Mouse (Mus musculus) ES-Bruce4 (cell line): ENCODE measurements around the gene Vmac. TPM values are rescaled to one million over a fixed set of nuclear protein-coding genes. Genes with fewer than 3 reads are reported as not detected.

Experiments used
- H3K27ac ChIP-seq: 2 replicates; pipeline ENCODE4 v1.5.1; 2012; ENCODE audit warnings: low read length, inconsistent platforms; ENCODE audit not compliant: insufficient read depth
- H3K27me3 ChIP-seq: 2 replicates; pipeline ENCODE4 v1.6.1; 2012; ENCODE audit warnings: mild to moderate bottlenecking, low read length, inconsistent platforms; ENCODE audit not compliant: control insufficient read depth, poor library complexity, insufficient read depth, severe bottlenecking
- H3K36me3 ChIP-seq: 2 replicates; pipeline ENCODE4 v1.6.1; 2012; ENCODE audit warnings: inconsistent platforms, mild to moderate bottlenecking, low read length, moderate library complexity; ENCODE audit not compliant: control insufficient read depth, poor library complexity, insufficient read depth, severe bottlenecking
- H3K4me1 ChIP-seq: one replicate; pipeline ENCODE4 v1.8.1; 2011; ENCODE audit warnings: low read length; ENCODE audit not compliant: control insufficient read depth, insufficient read depth
- H3K4me3 ChIP-seq: 2 replicates; pipeline ENCODE4 v1.5.1; 2011; ENCODE audit warnings: low read depth, mild to moderate bottlenecking, low read length
- H3K9ac ChIP-seq: 2 replicates; pipeline ENCODE4 v1.6.1; 2012; ENCODE audit warnings: low read depth, mild to moderate bottlenecking, inconsistent platforms; ENCODE audit not compliant: poor library complexity, severe bottlenecking
- H3K9me3 ChIP-seq: replicated peaks from 2 replicates; pipeline ENCODE4 v1.6.1; 2012; ENCODE audit warnings: mild to moderate bottlenecking, low read length, inconsistent platforms; ENCODE audit not compliant: control insufficient read depth, poor library complexity, insufficient read depth, severe bottlenecking
- CTCF ChIP-seq: IDR thresholded peaks from one replicate; pipeline ENCODE4 v1.8.1; 2011; ENCODE audit warnings: low read depth, low read length
- EP300 ChIP-seq: IDR thresholded peaks from 2 replicates; pipeline ENCODE4 v1.6.1; 2011; ENCODE audit warnings: low read depth, low read length; ENCODE audit not compliant: insufficient read depth
- POLR2A ChIP-seq: IDR thresholded peaks from one replicate; pipeline ENCODE4 v1.8.1; 2011; ENCODE audit warnings: low read length; ENCODE audit not compliant: insufficient read depth
- polyA plus RNA-seq: library from polyadenylated mRNA; stranded (reverse); fragments of >200 nt; gene quantifications from 2 replicates; pipeline ENCODE4 v1.2.4, GENCODE M21; 2011; ENCODE audit warnings: low read depth; ENCODE audit not compliant: missing spikeins, insufficient read depth, insufficient read length

Gene Vmac
- polyA plus RNA-seq, 1 experiment = 23.2 TPM

DNA sequence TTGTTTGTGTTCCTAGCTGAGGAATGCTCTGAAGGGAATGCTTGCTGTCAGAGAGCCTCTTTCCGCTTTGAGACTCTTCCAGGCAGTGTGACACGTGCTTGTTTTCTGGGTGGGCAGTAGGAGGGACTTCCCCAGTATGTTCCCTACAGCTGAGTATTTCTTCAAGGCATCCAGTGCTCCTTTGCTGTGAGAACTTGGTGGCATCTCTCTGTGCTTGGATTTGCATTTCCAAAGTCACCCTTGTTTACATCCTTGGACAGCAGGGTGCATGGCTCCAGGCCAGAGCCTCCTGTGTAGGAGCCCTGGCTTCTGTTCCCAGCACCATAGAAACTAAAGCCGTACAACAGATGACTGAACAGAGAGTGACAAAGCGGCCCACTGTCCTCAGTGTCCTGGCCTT, 9.1 kb downstream of the Vmac start:
- TF ChIP-seq EP300 (peak; percentile 96), CTCF (no peak)
- no peak overlapping the region for H3K4me3 ChIP-seq
- H3K27me3 ChIP-seq = no peaks in the 10 kb centered on the region
- H3K36me3 ChIP-seq = peaks cover 48% of the 10 kb centered on the region
- peaks cover 13% of the 10 kb centered on the region for H3K4me1 ChIP-seq
- H3K9me3 ChIP-seq = no peaks in the 10 kb centered on the region
- peak overlapping the region; percentile 65 for H3K27ac ChIP-seq
- no peak overlapping the region for H3K9ac ChIP-seq

- Histone ChIP-seq H3K27me3 (no peaks in the 10 kb centered on the region), H3K9ac (no peak overlapping the region), H3K27ac (no peak overlapping the region; the same call in 1 of the 2 replicates), H3K36me3 (peaks cover 61% of the 10 kb centered on the region), H3K9me3 (no peaks in the 10 kb centered on the region), H3K4me3 (no peak overlapping the region), H3K4me1 (peaks cover 13% of the 10 kb centered on the region)
- TF ChIP-seq EP300 = no peak
- no peak for TF ChIP-seq CTCF
- TF ChIP-seq POLR2A = no peak
These were observed 11.3 kb downstream of the Vmac start for GRCm38 (mm10) chr17:56706515-56706914.

DNA sequence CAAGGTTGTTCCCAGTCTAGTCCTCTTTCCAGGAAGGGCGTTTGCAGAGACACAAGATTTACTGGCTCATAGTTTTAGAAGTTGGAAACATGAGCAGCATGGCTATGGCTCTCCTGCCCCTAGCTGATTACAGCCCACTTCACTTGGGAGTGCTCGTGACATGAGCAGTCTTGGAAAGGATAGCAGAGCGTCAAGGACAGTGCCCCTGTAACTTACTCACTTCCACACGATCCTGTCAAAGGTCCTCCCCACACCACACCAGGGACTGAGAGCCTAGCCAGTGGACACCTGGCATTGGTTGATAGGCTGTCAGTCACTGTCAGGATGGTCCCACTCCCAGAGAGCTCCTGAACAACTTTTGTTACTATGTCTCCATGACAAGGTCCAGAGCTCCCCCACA, 14.8 kb downstream of the Vmac start:
- Histone ChIP-seq H3K4me3 (no peak overlapping the region), H3K27ac (no peak overlapping the region), H3K9me3 (no peaks in the 10 kb centered on the region), H3K9ac (no peak overlapping the region), H3K36me3 (peaks cover 69% of the 10 kb centered on the region), H3K27me3 (no peaks in the 10 kb centered on the region), H3K4me1 (peaks cover 10% of the 10 kb centered on the region)
- no peak for TF ChIP-seq POLR2A
- no peak for TF ChIP-seq EP300
- no peak for TF ChIP-seq CTCF

DNA sequence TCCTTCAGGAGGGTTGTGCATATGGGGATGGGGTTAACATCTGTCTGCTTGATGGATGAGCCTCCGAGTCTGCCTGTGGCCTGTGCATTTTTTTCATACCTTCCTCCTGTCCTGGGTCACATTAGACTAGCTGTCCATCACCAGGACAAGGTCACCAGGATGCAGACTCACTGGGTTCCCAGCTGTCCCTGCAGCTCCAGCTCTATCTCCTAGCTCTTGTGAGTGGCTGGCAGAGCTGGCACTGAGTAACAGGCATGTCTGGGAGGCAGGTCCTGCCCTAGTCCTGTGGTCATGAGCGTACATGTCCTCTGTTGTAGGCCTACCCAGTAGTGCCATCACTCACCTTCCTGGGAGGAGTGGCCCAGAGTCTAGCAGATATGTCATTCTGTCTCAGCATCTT, 17.4 kb downstream of the Vmac start:
- no peak overlapping the region for H3K27ac ChIP-seq
- H3K4me1 ChIP-seq = no peaks in the 10 kb centered on the region
- no peak overlapping the region for H3K4me3 ChIP-seq
- no peaks in the 10 kb centered on the region for H3K27me3 ChIP-seq
- no peaks in the 10 kb centered on the region for H3K9me3 ChIP-seq
- no peak overlapping the region for H3K9ac ChIP-seq
- peaks cover 55% of the 10 kb centered on the region for H3K36me3 ChIP-seq
- TF ChIP-seq POLR2A (no peak), CTCF (no peak), EP300 (no peak)

DNA sequence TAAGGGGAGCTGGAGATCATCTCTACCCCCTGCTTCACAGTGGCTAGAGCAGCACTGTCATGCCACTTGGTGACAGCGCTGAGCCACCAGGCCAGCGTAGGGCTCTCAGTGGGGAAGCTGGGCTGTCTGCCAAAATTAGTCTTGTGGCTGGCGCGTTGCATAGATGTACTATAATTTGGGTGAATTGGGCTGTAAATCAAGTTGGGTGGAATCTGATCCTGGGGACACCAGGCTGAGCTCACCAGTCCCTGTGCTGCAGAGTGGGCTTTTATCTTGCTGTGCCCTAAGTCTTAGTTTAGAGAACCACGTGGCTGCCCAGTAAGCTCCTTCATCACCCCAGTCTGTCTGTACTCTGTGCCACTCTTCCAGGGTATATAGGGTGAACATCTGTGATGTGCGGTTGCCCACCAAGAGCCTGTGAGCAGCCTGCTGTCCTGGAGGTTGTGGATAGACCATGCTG, 23.9 kb downstream of the Vmac start:
- Histone ChIP-seq H3K27me3 (no peaks in the 10 kb centered on the region), H3K4me3 (no peak overlapping the region), H3K27ac (no peak overlapping the region), H3K36me3 (peaks cover 21% of the 10 kb centered on the region), H3K9me3 (no peaks in the 10 kb centered on the region), H3K4me1 (no peaks in the 10 kb centered on the region), H3K9ac (no peak overlapping the region)
- TF ChIP-seq EP300 (no peak), POLR2A (no peak), CTCF (no peak)

GRCm38 (mm10) chr17:56693395-56693794, 24.4 kb downstream of the Vmac start:
- Histone ChIP-seq H3K4me3 (no peak overlapping the region), H3K9ac (no peak overlapping the region), H3K36me3 (peaks cover 16% of the 10 kb centered on the region), H3K4me1 (no peaks in the 10 kb centered on the region), H3K9me3 (no peaks in the 10 kb centered on the region), H3K27me3 (no peaks in the 10 kb centered on the region), H3K27ac (no peak overlapping the region)
- TF ChIP-seq EP300 (no peak), POLR2A (no peak), CTCF (no peak)
